Mouse (Mus musculus) gastrocnemius, postnatal 14 days (tissue): ENCODE data around the gene Abhd4. TPM values are rescaled to one million over a fixed set of nuclear protein-coding genes. Genes with fewer than 3 reads are reported as not detected.

Experiments used
- DNase-seq: peaks from one replicate; pipeline ENCODE4 v3.0.0; 2021; ENCODE audit warnings: mixed read lengths
- intact Hi-C: fragments of 180-260 bp; cut with DNase I; formaldehyde crosslinking; loops from one replicate; pipeline ENCODE4 v1.15.1; 2025; ENCODE audit warnings: low total_unique reads
- total RNA-seq, 2 experiments: library from RNA; stranded (reverse); gene quantifications; 2 replicates each; pipeline ENCODE4 v1.2.3; 2021

The Abhd4 gene
- total RNA-seq, 2 experiments from 2014 or later: 18.4 to 19.9 TPM

DNA sequence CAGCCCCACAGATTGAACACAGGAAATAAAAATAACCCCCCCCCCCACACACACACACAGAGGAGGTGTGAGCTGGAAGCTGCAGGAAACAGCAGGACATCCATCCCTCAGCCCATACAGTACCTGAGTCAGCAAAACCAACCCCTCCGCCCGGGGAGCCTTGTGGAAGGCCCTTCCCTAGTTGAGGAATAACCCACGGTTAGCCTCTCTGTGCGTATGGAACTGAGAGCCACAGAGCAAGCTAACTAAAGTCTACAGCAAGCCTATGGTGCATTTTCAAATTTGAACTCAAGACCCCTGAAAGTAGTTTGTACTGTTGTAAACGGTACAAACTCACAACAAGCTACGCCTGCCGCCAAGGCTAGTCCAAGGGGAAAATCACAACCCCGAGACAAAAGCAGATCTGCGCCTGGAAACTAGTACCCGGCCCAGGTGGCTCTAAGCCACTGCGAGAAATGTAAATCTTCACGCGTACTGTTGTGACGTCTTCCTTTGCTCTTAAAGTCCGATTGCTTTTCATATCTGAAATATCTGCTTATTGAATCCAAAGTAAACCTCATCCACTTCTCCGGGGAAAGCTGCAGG lies 20.3 kb upstream of the Abhd4 start:
- no peak for DNase-seq
- intact Hi-C loops: no loop called here

DNA sequence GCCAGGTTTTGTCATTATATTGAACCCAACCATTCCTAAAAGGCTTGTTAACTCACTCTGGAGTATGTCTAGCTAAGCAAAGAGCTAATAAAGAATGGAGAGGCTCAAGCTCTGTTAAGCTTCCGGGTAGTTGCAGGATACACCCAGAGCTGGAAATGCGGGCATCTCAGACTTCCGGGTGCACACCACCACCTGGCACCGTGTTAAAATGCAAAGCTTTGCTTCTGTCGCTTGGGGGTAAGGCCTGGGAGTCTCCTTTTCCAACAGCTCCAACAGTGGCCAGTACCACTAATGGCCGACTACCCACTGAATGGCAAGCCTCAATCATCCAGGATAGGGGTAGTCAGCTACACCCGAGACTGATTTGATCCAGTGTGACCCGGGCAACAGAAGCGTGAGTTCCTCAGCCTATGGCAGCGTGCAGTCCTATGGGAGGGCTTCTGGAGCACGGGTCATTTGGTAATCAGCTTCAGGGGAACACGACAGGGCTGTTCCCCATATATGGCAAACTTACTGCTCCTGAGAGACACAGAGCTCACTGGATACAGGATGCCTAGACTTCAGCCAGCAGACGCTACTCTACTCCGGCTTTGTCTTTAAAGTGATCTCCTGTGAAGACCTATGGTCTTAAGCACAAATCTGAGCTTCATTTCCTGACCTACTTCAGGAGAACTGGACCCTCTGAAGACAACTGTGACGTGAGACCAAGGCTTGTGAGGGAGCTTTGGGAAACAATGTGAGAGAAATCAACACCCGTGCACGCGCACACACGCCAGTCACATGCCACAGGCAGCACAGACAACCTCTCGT lies 19.6 kb upstream of the Abhd4 start:
- no peak for DNase-seq
- intact Hi-C loops: no loop called here

GRCm38 (mm10) chr14:54235825-54236540 lies 18.0 kb upstream of the Abhd4 start:
- DNase-seq: no peak
- intact Hi-C loops: no loop called here

DNA sequence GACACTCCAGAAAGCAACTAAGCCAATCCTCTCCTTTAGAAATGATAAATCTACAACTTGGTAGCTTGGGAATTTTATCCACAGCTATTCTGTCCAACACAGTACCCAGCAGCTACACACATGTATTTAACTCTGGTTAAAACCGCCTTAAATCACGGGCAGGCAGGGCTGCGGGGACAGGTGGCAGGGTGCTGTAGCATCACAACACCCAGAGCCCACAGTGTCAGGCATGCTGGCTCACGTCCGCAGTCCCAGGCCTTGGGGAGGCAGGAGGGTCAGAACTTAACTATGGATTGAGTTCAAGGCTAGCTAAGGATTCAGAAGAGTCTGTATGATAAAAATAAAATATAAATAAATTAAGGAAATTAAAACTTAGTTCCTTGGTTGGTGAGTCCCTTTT lies 17.1 kb upstream of the Abhd4 start:
- intact Hi-C loops: no loop called here
- no peak for DNase-seq

DNA sequence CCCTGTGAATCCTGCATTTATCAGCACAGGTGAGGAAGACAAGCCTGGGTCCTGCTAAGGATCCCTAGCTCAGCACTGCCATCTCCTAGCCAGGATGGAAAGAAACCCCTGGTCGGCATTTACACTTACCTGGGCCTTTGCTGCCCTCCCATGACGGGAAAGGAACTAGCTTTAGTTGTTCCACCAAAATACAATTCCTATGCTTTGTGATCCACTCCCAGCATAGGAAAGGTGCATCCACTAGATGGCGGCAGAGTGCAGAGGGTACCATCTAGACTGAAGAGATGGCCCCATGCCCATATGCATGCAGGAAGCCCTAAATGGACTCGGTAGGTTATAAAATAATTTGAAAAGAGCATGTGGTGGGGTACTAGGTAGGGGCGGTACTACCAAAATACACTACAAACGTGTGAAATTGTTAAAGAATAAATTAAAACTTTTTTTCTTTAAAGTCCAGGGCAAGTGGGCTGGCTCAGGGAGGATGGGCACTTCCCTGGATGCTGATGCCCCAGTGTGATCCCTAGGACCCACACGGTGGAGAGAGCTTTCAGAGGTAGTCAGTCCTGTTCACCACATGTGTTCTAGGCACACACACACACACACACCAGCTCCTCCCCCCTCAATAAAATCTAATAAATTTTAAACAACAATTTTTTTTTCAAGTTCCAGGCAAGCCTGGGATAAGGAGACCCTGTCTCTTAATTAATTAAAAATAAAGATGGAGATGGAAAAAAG lies 14.8 kb upstream of the Abhd4 start:
- DNase-seq: peak; percentile 80
- intact Hi-C loops: no loop called here

DNA sequence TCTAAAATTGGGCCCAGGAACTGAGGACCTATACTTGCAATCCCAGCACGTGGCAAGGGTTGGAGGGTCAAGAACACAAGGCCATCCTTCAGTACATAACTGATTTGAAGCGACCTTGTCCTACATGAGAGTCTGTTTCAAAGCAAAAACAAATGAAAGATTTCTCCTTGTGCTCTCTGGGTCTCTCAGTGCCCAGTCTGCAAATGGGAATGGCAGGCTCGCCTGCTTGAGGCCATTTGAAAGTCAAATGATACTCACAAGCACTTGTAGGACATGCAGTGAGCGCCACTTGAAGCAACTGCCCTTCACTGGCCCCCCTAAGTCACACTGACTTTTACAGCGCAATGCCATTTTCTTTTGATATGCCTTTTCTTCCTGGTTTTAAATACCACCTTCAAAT lies 13.4 kb upstream of the Abhd4 start:
- no peak for DNase-seq
- intact Hi-C loops: loop anchor here (5.0 kb wide), 1 partner anchor 172 kb away; no protein-coding TSS in a partner anchor

GRCm38 (mm10) chr14:54244183-54244582 lies 9.8 kb upstream of the Abhd4 start:
- intact Hi-C loops: loop anchor here (5.0 kb wide), 1 partner anchor 168 kb away; no protein-coding TSS in a partner anchor
- no peak for DNase-seq

GRCm38 (mm10) chr14:54246232-54246631 lies 7.8 kb upstream of the Abhd4 start:
- intact Hi-C loops: no loop called here
- DNase-seq: no peak

- intact Hi-C loops: no loop called here
- no peak for DNase-seq
Measured at GRCm38 (mm10) chr14:54249326-54249725, 4.7 kb upstream of the Abhd4 start.

DNA sequence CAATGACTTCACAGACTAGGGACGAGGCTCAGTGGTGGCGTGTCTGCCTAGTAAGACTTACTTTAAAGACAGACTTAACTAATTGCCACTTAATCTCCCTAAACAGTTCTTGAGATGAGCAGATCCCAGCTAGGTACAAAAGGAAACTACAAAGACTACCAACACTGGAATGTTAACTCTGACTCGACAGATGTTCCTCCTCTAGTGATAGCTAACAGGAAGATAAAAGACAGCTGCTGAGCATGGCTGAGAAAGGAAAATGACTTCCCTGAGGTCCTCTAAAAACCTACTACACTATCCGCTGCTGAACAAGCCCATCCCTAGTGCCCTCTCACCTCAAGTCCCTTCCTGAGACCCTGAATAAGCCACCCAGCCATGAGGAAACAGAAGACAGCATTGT lies 3.9 kb upstream of the Abhd4 start:
- intact Hi-C loops: no loop called here

DNA sequence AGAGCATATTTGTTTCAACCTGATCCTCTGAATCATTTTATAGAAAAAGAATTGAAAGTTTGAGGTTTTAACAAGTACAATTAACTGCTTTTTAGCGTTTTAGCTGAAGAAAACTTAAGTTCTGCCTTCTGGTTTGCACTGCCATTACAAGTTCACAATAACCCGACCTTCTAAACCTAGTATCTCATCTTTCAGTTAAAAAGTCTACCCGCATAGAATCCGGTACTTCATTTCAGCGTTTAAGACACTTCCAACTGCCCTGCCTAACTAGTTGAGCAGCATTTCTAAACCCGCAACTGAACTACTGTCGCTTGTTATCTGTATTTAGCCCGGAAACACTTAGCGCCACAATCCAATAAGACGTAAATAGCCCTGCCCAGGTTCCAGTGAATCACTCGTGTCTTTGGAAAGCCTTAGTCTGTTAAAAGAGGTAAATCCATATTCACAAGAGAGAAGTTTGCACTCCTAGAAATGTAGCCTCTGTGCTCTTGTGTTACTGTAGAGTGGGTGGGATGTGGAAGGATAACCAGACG lies 748 bp downstream of the Abhd4 start:
- intact Hi-C loops: no loop called here

More for the DNA sequence above, 3.9 kb upstream of the Abhd4 start:
- no peak for DNase-seq

GRCm38 (mm10) chr14:54258131-54258670 lies 4.2 kb downstream of the Abhd4 start:
- intact Hi-C loops: no loop called here
- no peak for DNase-seq

More for the DNA sequence above, 748 bp downstream of the Abhd4 start:
- no peak for DNase-seq

- intact Hi-C loops: no loop called here
Measured at GRCm38 (mm10) chr14:54259003-54259721, 5.2 kb downstream of the Abhd4 start.

GRCm38 (mm10) chr14:54259722-54260085 lies 5.7 kb downstream of the Abhd4 start:
- intact Hi-C loops: no loop called here
- DNase-seq: no peak

More at GRCm38 (mm10) chr14:54259003-54259721, 5.2 kb downstream of the Abhd4 start:
- peak; percentile 95 for DNase-seq

DNA sequence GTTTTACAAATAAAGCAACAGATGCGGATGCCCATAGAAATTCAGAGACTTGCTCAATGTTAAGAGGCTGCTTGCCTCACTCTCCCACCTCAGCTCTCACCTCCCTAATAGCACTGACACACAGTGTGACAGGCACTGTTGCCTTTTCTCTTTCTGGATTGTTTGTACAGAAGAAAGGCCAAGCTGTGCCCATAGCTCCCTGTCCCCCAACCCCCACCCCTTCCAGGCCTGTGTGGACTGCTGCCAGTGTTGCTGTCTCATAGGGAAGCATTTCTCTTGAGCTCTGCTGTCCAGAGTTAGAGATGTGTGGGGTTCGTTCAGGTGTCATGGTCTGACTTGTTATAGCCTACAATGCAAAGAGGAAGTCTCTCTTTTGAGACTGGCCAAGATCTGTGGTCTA lies 6.2 kb downstream of the Abhd4 start:
- intact Hi-C loops: no loop called here
- DNase-seq: no peak

GRCm38 (mm10) chr14:54261386-54261785 lies 7.4 kb downstream of the Abhd4 start:
- DNase-seq: no peak
- intact Hi-C loops: no loop called here

- intact Hi-C loops: no loop called here
- DNase-seq: no peak
Measured at GRCm38 (mm10) chr14:54262622-54263021, 8.6 kb downstream of the Abhd4 start.

GRCm38 (mm10) chr14:54263099-54263498 lies 9.1 kb downstream of the Abhd4 start:
- intact Hi-C loops: no loop called here
- no peak for DNase-seq

GRCm38 (mm10) chr14:54264231-54264630 lies 10.2 kb downstream of the Abhd4 start:
- intact Hi-C loops: no loop called here
- DNase-seq: no peak
